ENCODE assay signal across 8 mouse cellular contexts in genomic region chr7:79810611-79811506, GRCm38 (mm10). TPM values are rescaled to one million over a fixed set of nuclear protein-coding genes. Genes with fewer than 3 reads are reported as not detected.
DNase-seq lines count a peak whose midpoint lies in the region; ATAC-seq and TF ChIP-seq lines count a peak whose summit lies in the region.

Mesp2 (plus strand) TSS chr7:79810727.

- no peaks in the 10 kb centered on the region for H3K36me3 ChIP-seq in embryonic facial prominence, embryonic 11.5 days (replicated peaks; ENCODE audit: control insufficient read depth, insufficient read depth, low read depth, low read length)
- no peaks in the 10 kb centered on the region for H3K36me3 ChIP-seq in heart, embryonic 11.5 days (ENCODE audit: control insufficient read depth, insufficient read depth, low read length)
- H3K36me3 ChIP-seq in limb, embryonic 14.5 days (ENCODE audit: control insufficient read depth, insufficient read depth, low read length): no peaks in the 10 kb centered on the region
- no peaks in the 10 kb centered on the region for H3K36me3 ChIP-seq in midbrain, embryonic 14.5 days (ENCODE audit: control insufficient read depth, insufficient read depth, low read length)
- H3K36me3 ChIP-seq in small intestine, adult 2 months (ENCODE audit: control insufficient read depth, insufficient read depth, low read length): no peaks in the 10 kb centered on the region

- H3K9me3 ChIP-seq in embryonic facial prominence, embryonic 11.5 days (replicated peaks; ENCODE audit: control insufficient read depth, low read length): no peaks in the 10 kb centered on the region
- no peaks in the 10 kb centered on the region for H3K9me3 ChIP-seq in heart, embryonic 11.5 days (replicated peaks; ENCODE audit: control insufficient read depth, low read length)
- H3K9me3 ChIP-seq in limb, embryonic 14.5 days (ENCODE audit: control insufficient read depth, low read length): no peaks in the 10 kb centered on the region
- no peaks in the 10 kb centered on the region for H3K9me3 ChIP-seq in midbrain, embryonic 14.5 days (ENCODE audit: control insufficient read depth, low read length)

- no peak for TF ChIP-seq POLR2A in limb, embryonic 14.5 days (IDR thresholded peaks at IDR 0.05; ENCODE audit: borderline replicate concordance, extremely low read depth, insufficient read depth, insufficient read length)
- TF ChIP-seq POLR2A in small intestine, adult 2 months (IDR thresholded peaks at IDR 0.05; ENCODE audit: low read depth, low read length): no peak

- peak within 1 kb of the TSS; percentile 46 for H3K9ac ChIP-seq in embryonic facial prominence, embryonic 11.5 days (replicated peaks; ENCODE audit: low read length)
- H3K9ac ChIP-seq in heart, embryonic 11.5 days (ENCODE audit: low read depth, low read length): peak within 1 kb of the TSS; percentile 60
- peak within 1 kb of the TSS; percentile 50 for H3K9ac ChIP-seq in limb, embryonic 14.5 days (ENCODE audit: low read depth, low read length, severe bottlenecking)
- peak within 1 kb of the TSS; percentile 54 for H3K9ac ChIP-seq in midbrain, embryonic 14.5 days (replicated peaks; ENCODE audit: low read length)

- H3K4me3 ChIP-seq in embryonic facial prominence, embryonic 11.5 days (ENCODE audit: low read depth, low read length): peak within 1 kb of the TSS; percentile 27
- peak within 1 kb of the TSS; percentile 36 for H3K4me3 ChIP-seq in heart, embryonic 11.5 days (ENCODE audit: low read depth, low read length)
- H3K4me3 ChIP-seq in limb, embryonic 14.5 days (replicated peaks; ENCODE audit: low read length): peak within 1 kb of the TSS; percentile 39
- peak within 1 kb of the TSS; percentile 32 for H3K4me3 ChIP-seq in midbrain, embryonic 14.5 days (replicated peaks; ENCODE audit: low read depth, low read length)
- H3K4me3 ChIP-seq in small intestine, adult 2 months (ENCODE audit: low read depth, low read length): peak within 1 kb of the TSS; percentile 47

- TF ChIP-seq CTCF in small intestine, adult 2 months (IDR thresholded peaks at IDR 0.05; ENCODE audit: extremely low read depth, insufficient read length, insufficient replicate concordance, low read depth, low read length): no peak

- H3K27ac ChIP-seq in embryonic facial prominence, embryonic 11.5 days (replicated peaks; ENCODE audit: low read depth, low read length): no peak within 1 kb of the TSS
- no peak within 1 kb of the TSS for H3K27ac ChIP-seq in heart, embryonic 11.5 days (ENCODE audit: low read depth, low read length)
- no peak within 1 kb of the TSS for H3K27ac ChIP-seq in limb, embryonic 14.5 days (replicated peaks; ENCODE audit: low read depth, low read length)
- 0 out of 2 replicates have a peak within 1 kb of the TSS, but pooled peaks have one; percentile 8 for H3K27ac ChIP-seq in midbrain, embryonic 14.5 days (replicated peaks; ENCODE audit: low read depth, low read length)
- H3K27ac ChIP-seq in small intestine, adult 2 months (ENCODE audit: insufficient read depth, low read depth, low read length): no peak within 1 kb of the TSS

- 18% methylated on average over 70 of the region's 71 CpGs for WGBS in embryonic facial prominence, embryonic 11.5 days
- WGBS in heart, embryonic 11.5 days (ENCODE audit: insufficient replicate concordance): 11% methylated on average over 71 of the region's 71 CpGs
- WGBS in limb, embryonic 14.5 days: 17% methylated on average over 38 of the region's 71 CpGs
- WGBS in midbrain, embryonic 14.5 days: 20% methylated on average over 71 of the region's 71 CpGs
- 20% methylated on average over 71 of the region's 71 CpGs for WGBS in small intestine, adult 2 months

- peak; percentile 79 for DNase-seq in adrenal gland, postnatal 25 days
- peak; percentile 86 for DNase-seq in embryonic facial prominence, embryonic 11.5 days (ENCODE audit: low spot score)
- peak; percentile 54 to 69 for DNase-seq in kidney, adult 8-10 months
- peak; percentile 65 for DNase-seq in limb, embryonic 14.5 days (ENCODE audit: low spot score)
- DNase-seq in midbrain, embryonic 14.5 days: peak; percentile 94
- DNase-seq in MN1 (ENCODE audit: low spot score): no peak

- peak; percentile 74 for ATAC-seq in embryonic facial prominence, embryonic 11.5 days (replicated peaks; ENCODE audit: insufficient number of reproducible peaks, low FRiP score, low TSS enrichment, low read depth)
- 0 out of 2 replicates have a peak, but pooled peaks have one; percentile 55 for ATAC-seq in heart, embryonic 11.5 days (replicated peaks; ENCODE audit: insufficient number of reproducible peaks, low FRiP score, low TSS enrichment)
- peak; percentile 55 for ATAC-seq in limb, embryonic 14.5 days (ENCODE audit: low FRiP score, low read depth)
- peak; percentile 64; the same call in 1 of the 2 replicates for ATAC-seq in midbrain, embryonic 14.5 days (ENCODE audit: low FRiP score, low TSS enrichment)

- peak within 1 kb of the TSS; percentile 61 for H3K4me2 ChIP-seq in embryonic facial prominence, embryonic 11.5 days (ENCODE audit: low read depth, low read length)
- H3K4me2 ChIP-seq in heart, embryonic 11.5 days: peak within 1 kb of the TSS; percentile 70
- peak within 1 kb of the TSS; percentile 71 for H3K4me2 ChIP-seq in limb, embryonic 14.5 days (replicated peaks; ENCODE audit: low read depth, low read length, severe bottlenecking)
- peak within 1 kb of the TSS; percentile 63 for H3K4me2 ChIP-seq in midbrain, embryonic 14.5 days (ENCODE audit: low read length)

- H3K4me1 ChIP-seq in embryonic facial prominence, embryonic 11.5 days (ENCODE audit: control insufficient read depth, insufficient read depth, low read length): no peaks in the 10 kb centered on the region
- 0 out of 2 replicates have a peak, but pooled peaks cover 2% of the 10 kb centered on the region for H3K4me1 ChIP-seq in heart, embryonic 11.5 days (ENCODE audit: control insufficient read depth, insufficient read depth, low read length)
- 0 out of 2 replicates have a peak, but pooled peaks cover 4% of the 10 kb centered on the region for H3K4me1 ChIP-seq in limb, embryonic 14.5 days (ENCODE audit: control insufficient read depth, insufficient read depth, low read length)
- 0 out of 2 replicates have a peak, but pooled peaks cover 5% of the 10 kb centered on the region for H3K4me1 ChIP-seq in midbrain, embryonic 14.5 days (ENCODE audit: control insufficient read depth, insufficient read depth, low read length)
- peaks cover 6% of the 10 kb centered on the region for H3K4me1 ChIP-seq in small intestine, adult 2 months (ENCODE audit: control insufficient read depth, insufficient read depth, insufficient read length, low read length)

- H3K27me3 ChIP-seq in embryonic facial prominence, embryonic 11.5 days (ENCODE audit: control insufficient read depth, insufficient read depth, low read length): peaks cover 6% of the 10 kb centered on the region
- peaks cover 21% of the 10 kb centered on the region for H3K27me3 ChIP-seq in heart, embryonic 11.5 days (ENCODE audit: control insufficient read depth, insufficient read depth, low read length)
- H3K27me3 ChIP-seq in limb, embryonic 14.5 days (ENCODE audit: control insufficient read depth, insufficient read depth, low read length): peaks cover 16% of the 10 kb centered on the region
- peaks cover 10% of the 10 kb centered on the region; the same call in 1 of the 2 replicates for H3K27me3 ChIP-seq in midbrain, embryonic 14.5 days (ENCODE audit: control insufficient read depth, insufficient read depth, low read length)
- H3K27me3 ChIP-seq in small intestine, adult 2 months (ENCODE audit: control insufficient read depth, insufficient read depth, low read length): no peaks in the 10 kb centered on the region; the same call in 1 of the 2 replicates

RNA-seq across cellular contexts. Expression of gene Mesp2, which starts in this region (rescaled TPM):
- total RNA-seq in adrenal gland, postnatal 25 days (2021): 0.30 TPM in 1 of 2 replicates, not detected in the other
- polyA plus RNA-seq in embryonic facial prominence, embryonic 11.5 days (2014; fragmentation: Nextera tagmentation; extraction: Ambion mirVana): 0.53 TPM in 1 of 2 replicates, not detected in the other
- polyA plus RNA-seq in heart, embryonic 11.5 days (2014; fragmentation: Nextera tagmentation; extraction: Ambion mirVana): 0.48 and 0.67 TPM in 2 replicates
- 0.67 and 1.00 TPM in 2 replicates for polyA plus RNA-seq in limb, embryonic 14.5 days (2012; rRNA removed)
- polyA plus RNA-seq in limb, embryonic 14.5 days (2014; fragmentation: Nextera tagmentation; extraction: Ambion mirVana): 0.50 and 0.65 TPM in 2 replicates
- 1.1 and 1.8 TPM in 2 replicates for polyA plus RNA-seq in midbrain, embryonic 14.5 days (2014; fragmentation: Nextera tagmentation; extraction: Ambion mirVana)
- 0.33 TPM in 2 replicates for polyA plus RNA-seq in small intestine, adult 2 months (2012; rRNA removed)

Comparison
In these comparisons a context has a peak if more than half of its experiments do, and no peak if none do; other contexts are left out.
1. Peak in DNase-seq in adrenal gland, postnatal 25 days; RNA of the gene not detected or under 1 TPM.
2. Peak in DNase-seq, ATAC-seq, H3K4me3 ChIP-seq, H3K9ac ChIP-seq and H3K4me2 ChIP-seq in embryonic facial prominence, embryonic 11.5 days; RNA of the gene not detected or under 1 TPM.
3. Peak in ATAC-seq, H3K4me3 ChIP-seq, H3K9ac ChIP-seq and H3K4me2 ChIP-seq in heart, embryonic 11.5 days; RNA of the gene not detected or under 1 TPM.
4. Peak in DNase-seq, ATAC-seq, H3K4me3 ChIP-seq, H3K9ac ChIP-seq and H3K4me2 ChIP-seq in limb, embryonic 14.5 days; RNA of the gene not detected or under 1 TPM.